Mouse (Mus musculus) right cerebral cortex, postnatal 36 days (tissue): ENCODE measurements around the gene Spata25.

Experiments
- DNase-seq, 2 experiments: peaks; one replicate each; pipeline ENCODE4 v3.0.0; 2022; ENCODE audit warnings: low spot score in 2 of 2, mixed read lengths in 1 of 2

The Spata25 gene

GRCm38 (mm10) chr2:164783926-164784581 lies 44.3 kb downstream of the Spata25 start:
- DNase-seq, result no peak

- no peak for DNase-seq
Observed at GRCm38 (mm10) chr2:164781876-164782275, 46.5 kb downstream of the Spata25 start.

GRCm38 (mm10) chr2:164779481-164780086 lies 48.8 kb downstream of the Spata25 start, which contains the start of gene Tnnc2:
Gene Tnnc2, minus strand, starts transcription at chr2:164779967.
- no peak for DNase-seq

GRCm38 (mm10) chr2:164778809-164779208 lies 49.5 kb downstream of the Spata25 start:
- DNase-seq, result no peak

GRCm38 (mm10) chr2:164778015-164778287 lies 50.4 kb downstream of the Spata25 start:
- no peak for DNase-seq

GRCm38 (mm10) chr2:164777246-164778014 lies 50.9 kb downstream of the Spata25 start:
- no peak for DNase-seq

GRCm38 (mm10) chr2:164776801-164777200 lies 51.5 kb downstream of the Spata25 start:
- no peak for DNase-seq
